Mouse (Mus musculus) cortical plate, adult 2 months (tissue): ENCODE measurements around the gene Wnt11.

ENCODE experiments used
- CTCF ChIP-seq: fragments of 200-500 bp; IDR thresholded peaks from 2 replicates; pipeline ENCODE4 v1.5.1; 2011; ENCODE audit warnings: mild to moderate bottlenecking, control low read depth, low read length; ENCODE audit not compliant: insufficient read depth; ENCODE audit errors: extremely low read depth
- POLR2A ChIP-seq: fragments of 200-500 bp; IDR thresholded peaks from 2 replicates; pipeline ENCODE4 v1.6.1; 2011; ENCODE audit warnings: mild to moderate bottlenecking, low read length, control low read depth; ENCODE audit not compliant: insufficient read depth; ENCODE audit errors: extremely low read depth

DNA sequence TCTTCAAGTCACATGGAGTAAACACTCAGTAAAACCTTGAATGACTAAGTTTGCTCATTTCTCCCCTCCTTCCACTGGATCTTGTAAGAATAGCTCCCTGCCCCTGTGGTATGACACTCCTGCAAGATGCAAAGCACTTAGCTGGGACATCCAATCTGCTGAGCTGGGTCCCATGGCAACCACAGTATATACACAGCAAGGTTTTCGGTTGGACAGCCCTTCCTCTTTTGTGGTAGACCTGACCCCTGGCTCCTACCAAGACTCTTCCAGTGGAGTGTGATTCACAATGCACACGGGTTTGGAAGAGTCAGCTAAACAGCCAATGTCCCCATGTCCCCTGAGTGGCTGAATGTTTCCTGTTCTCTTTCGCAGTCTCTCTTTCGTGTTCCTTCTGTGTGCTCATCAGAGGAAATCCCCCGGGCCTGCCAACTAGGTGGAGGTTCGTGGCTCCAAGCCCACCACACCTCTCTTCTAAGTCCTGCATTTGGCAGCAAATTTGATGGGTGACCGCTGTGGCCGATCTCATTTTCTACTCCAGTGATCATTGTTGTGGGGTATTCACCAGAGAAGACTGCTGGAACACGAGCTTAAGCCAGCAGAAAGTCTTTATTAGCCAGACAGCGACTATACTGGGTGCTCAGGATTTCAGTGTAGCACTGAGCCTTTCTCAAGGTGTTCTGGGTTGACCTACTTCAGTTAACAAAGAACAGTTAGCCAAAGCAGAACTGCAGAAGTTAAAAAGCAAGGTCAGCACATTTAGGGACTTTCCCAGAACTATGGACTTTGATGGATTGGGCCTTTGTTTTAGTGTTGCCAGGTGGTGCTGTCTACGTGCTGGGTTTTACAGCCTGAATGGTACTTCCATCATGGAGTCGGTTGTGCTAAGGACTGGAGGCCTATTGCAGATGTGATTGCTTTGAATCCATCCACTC, 29.8 kb upstream of the Wnt11 start:
- TF ChIP-seq CTCF, result no peak
- no peak for TF ChIP-seq POLR2A
